Mouse (Mus musculus) central nervous system, embryonic 11.5 days (tissue): Measurements from ENCODE around the gene Prss3. TPM values are rescaled to one million over a fixed set of nuclear protein-coding genes. Genes with fewer than 3 reads are reported as not detected.

Experiments
- polyA plus RNA-seq: library from polyadenylated mRNA; depleted of rRNA; stranded (reverse); fragments of >200 nt; gene quantifications from 2 replicates; pipeline ENCODE4 v1.2.3, GENCODE M21; 2012; rRNA removed

Prss3 gene
- polyA plus RNA-seq: 0.20 and 0.24 TPM in 2 replicates

DNA sequence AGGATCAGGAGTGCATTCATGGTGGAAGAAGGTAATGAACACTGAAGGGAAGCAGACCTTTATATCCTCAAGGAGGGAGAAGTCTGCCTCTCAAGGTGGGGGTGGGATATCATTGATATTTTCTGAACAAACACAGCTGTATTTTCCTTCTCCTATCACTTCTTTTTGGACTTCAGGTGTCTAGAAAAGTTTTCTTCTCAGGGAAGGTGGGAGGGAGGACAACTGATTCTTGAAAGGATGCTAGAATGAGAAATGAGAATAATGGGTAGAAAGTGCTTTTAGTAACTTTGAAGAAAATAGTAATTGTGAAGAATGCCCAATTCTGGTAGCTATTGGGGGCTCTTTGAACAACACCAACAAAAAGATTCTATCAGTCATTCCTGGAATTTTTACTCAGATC, at the start of gene Prss3:
Gene Prss3 (minus strand): TSS at position 101 of the 400 bp plus-strand sequence.

DNA sequence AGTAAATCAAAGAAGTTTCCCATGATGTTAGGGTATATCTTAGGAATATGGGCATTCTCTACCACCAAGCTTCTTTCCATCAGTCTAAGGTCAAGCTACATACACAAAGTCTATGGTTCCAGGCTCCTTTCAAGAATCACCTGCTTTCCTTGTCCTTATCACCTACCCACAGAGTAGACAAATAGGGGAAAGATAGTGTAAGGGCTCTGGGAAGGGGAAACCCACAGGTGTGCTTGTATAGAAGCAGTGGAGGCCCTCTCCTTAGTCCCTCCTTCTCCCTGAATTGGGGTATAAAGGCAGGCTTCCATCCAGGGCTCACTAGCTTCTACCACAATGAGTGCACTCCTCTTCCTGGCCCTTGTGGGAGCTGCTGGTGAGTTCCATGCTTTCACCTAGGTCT, 14.6 kb upstream of the Prss3 start, which contains the start of gene Gm5771:
Gene Gm5771 (plus strand): TSS at position 301 of the 400 bp plus-strand sequence.

DNA sequence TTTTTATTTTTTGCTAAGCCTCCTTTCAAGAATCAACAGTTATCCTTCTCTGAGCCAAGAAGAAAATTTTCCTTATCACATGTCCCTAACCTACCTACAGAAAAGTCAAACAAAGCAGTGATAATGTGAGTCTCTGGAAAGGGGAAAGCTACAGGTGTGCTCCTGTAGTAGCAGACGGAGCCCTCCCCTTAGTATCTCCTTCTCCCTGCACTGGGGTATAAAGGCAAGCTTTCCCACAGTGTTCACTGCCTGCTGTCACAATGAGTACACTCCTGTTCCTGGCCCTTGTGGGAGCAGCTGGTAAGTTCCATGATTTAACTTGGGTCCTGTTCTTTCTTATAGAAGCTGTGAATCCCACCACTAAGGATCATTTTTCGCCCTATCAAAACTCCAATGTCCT, 23.5 kb downstream of the Prss3 start, which contains the start of gene Try10:
Gene Try10 (plus strand): TSS at position 174 of the 400 bp plus-strand sequence.

Other genes starting within 250 kb of the Prss3 start
- 0.11 TPM in 1 of 2 replicates, not detected in the other for gene Try4, start 75.4 kb downstream of the Prss3 start, polyA plus RNA-seq
- gene Try5, start 60.8 kb downstream of the Prss3 start, polyA plus RNA-seq: 0.21 TPM in 1 of 2 replicates, not detected in the other
- not detected in 2 replicates for gene Try10, start 23.6 kb downstream of the Prss3 start, polyA plus RNA-seq
- not detected in 2 replicates for gene Gm5771, start 14.7 kb upstream of the Prss3 start, polyA plus RNA-seq
- 0.20 and 0.21 TPM in 2 replicates for gene Gm10334, start 68.5 kb upstream of the Prss3 start, polyA plus RNA-seq
- not detected in 2 replicates for gene Prss1, start 81.3 kb upstream of the Prss3 start, polyA plus RNA-seq
- gene Prss2, start 144.1 kb upstream of the Prss3 start, polyA plus RNA-seq: 0.17 TPM in 1 of 2 replicates, not detected in the other
- gene Ephb6, start 227.8 kb upstream of the Prss3 start, polyA plus RNA-seq: 12.7 and 17.2 TPM in 2 replicates